Mouse (Mus musculus) layer of hippocampus, postnatal 36 days (tissue): Measurements from ENCODE around the gene Clcn7. TPM values are rescaled to one million over a fixed set of nuclear protein-coding genes. Genes with fewer than 3 reads are reported as not detected.
A peak's percentile ranks its signal among the peaks of the same experiment; 100 is the strongest.

Source experiments
- DNase-seq, 2 experiments: peaks; one replicate each; pipeline ENCODE4 v3.0.0; 2022
- total RNA-seq, 2 experiments: library from RNA; stranded (reverse); gene quantifications; 2 replicates each; pipeline ENCODE4 v1.2.3; 2021

Gene Clcn7
- total RNA-seq, 2 experiments from 2014 or later, result 52.3 to 53.0 TPM

GRCm38 (mm10) chr17:25127681-25128080 is 5.5 kb upstream of the Clcn7 start:
- no peak for DNase-seq

- no peak for DNase-seq
Measured at GRCm38 (mm10) chr17:25130060-25130459, 3.1 kb upstream of the Clcn7 start.

- DNase-seq, result no peak
Measured at GRCm38 (mm10) chr17:25135622-25136021, 2.4 kb downstream of the Clcn7 start.

- no peak for DNase-seq
Measured at GRCm38 (mm10) chr17:25138803-25139202, 5.6 kb downstream of the Clcn7 start.

- DNase-seq, result no peak
Measured at GRCm38 (mm10) chr17:25139960-25140359, 6.8 kb downstream of the Clcn7 start.

GRCm38 (mm10) chr17:25162161-25162560 is 29.0 kb downstream of the Clcn7 start, which contains the start of gene Ccdc154:
Gene Ccdc154, plus strand, starts transcription at chr17:25162461.
- no peak for DNase-seq

- DNase-seq, result no peak
Measured at GRCm38 (mm10) chr17:25163387-25163786, 30.2 kb downstream of the Clcn7 start.

- no peak for DNase-seq
Measured at GRCm38 (mm10) chr17:25164770-25165169, 31.6 kb downstream of the Clcn7 start.

GRCm38 (mm10) chr17:25165970-25166671 is 32.9 kb downstream of the Clcn7 start:
- DNase-seq, result no peak

GRCm38 (mm10) chr17:25169706-25170105 is 36.5 kb downstream of the Clcn7 start:
- no peak for DNase-seq

- no peak for DNase-seq
Measured at GRCm38 (mm10) chr17:25172558-25172957, 39.4 kb downstream of the Clcn7 start.

- no peak for DNase-seq
Measured at GRCm38 (mm10) chr17:25175411-25175810, 42.2 kb downstream of the Clcn7 start, which contains the start of gene Gm38655. Gene Gm38655, minus strand, starts transcription at chr17:25175471.

- no peak for DNase-seq
Measured at GRCm38 (mm10) chr17:25183232-25183631, 50.0 kb downstream of the Clcn7 start.

- peak; percentile 97 to 98 for DNase-seq
Measured at GRCm38 (mm10) chr17:25184129-25184691, 51.0 kb downstream of the Clcn7 start, which contains the start of gene BC003965. Gene BC003965, plus strand, starts transcription at chr17:25184554.

- no peak for DNase-seq
Measured at GRCm38 (mm10) chr17:25184961-25185360, 51.8 kb downstream of the Clcn7 start.

GRCm38 (mm10) chr17:25187784-25188149 is 54.6 kb downstream of the Clcn7 start:
- DNase-seq, result no peak

- peak; percentile 64 to 66 for DNase-seq
Measured at GRCm38 (mm10) chr17:25188150-25189031, 55.2 kb downstream of the Clcn7 start, which contains the start of gene Unkl. Gene Unkl, plus strand, starts transcription at chr17:25188397.

GRCm38 (mm10) chr17:25189091-25189490 is 55.9 kb downstream of the Clcn7 start:
- DNase-seq, result no peak

- no peak for DNase-seq
Measured at GRCm38 (mm10) chr17:25202401-25202800, 69.2 kb downstream of the Clcn7 start.

- DNase-seq, result no peak
Measured at GRCm38 (mm10) chr17:25210006-25210405, 76.8 kb downstream of the Clcn7 start.

- DNase-seq, result no peak
Measured at GRCm38 (mm10) chr17:25210680-25211466, 77.7 kb downstream of the Clcn7 start.

- no peak for DNase-seq
Measured at GRCm38 (mm10) chr17:25211705-25212104, 78.5 kb downstream of the Clcn7 start.
